Mouse (Mus musculus): ENCODE measurements around the gene Psd. TPM values are rescaled to one million over a fixed set of nuclear protein-coding genes. Genes with fewer than 3 reads are reported as not detected.

The Psd gene
- polyA plus RNA-seq (2015; fragmentation: Nextera tagmentation; extraction: Ambion mirVana) = 99.1 and 112 TPM in 2 replicates

DNA sequence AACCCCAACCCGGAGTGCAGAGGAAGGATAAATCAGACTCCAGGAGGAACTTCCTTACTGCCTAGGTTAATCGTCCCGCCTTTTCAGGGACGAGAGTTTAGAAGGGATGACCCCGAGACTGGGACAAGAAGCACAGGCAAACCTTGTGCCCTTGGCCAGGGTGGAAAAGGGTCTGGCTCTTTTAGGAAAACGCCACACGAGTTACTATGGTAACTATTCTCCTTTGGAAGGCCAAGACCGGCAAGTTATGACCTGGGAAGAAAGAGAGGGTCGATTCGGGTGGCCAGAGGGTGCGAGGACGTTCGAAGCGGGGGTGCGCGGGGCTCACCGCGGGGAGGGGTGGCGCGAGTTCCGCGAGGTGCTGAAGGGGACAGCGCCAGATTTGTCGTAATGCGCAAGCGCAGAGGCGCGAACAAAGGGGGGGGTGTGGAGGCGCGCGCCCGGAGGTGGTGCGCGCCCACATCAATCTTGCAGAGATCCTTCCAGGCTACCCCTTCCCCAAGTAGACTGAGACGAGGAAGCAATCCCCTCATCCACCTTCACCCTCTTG is at the start of gene Psd:
TSS of gene Psd (minus strand) at position 401 of the 550 bp plus-strand sequence.
- H3K9me3 ChIP-seq (ENCODE audit: control insufficient read depth, low read length) = no peaks in the 10 kb centered on the region
- H3K27me3 ChIP-seq (replicated peaks; ENCODE audit: control insufficient read depth, insufficient read depth, low read length) = no peaks in the 10 kb centered on the region
- peak within 1 kb of the TSS; percentile 92 for H3K4me2 ChIP-seq (ENCODE audit: low read length)
- peak within 1 kb of the TSS; percentile 59 for H3K4me3 ChIP-seq (ENCODE audit: low read length)
- H3K4me1 ChIP-seq (ENCODE audit: control insufficient read depth, insufficient read depth, low read depth, low read length) = peaks cover 55% of the 10 kb centered on the region
- peaks cover 18% of the 10 kb centered on the region for H3K36me3 ChIP-seq (ENCODE audit: control insufficient read depth, insufficient read depth, low read length)
- H3K9ac ChIP-seq (ENCODE audit: low read depth, low read length) = peak within 1 kb of the TSS; percentile 76
- H3K27ac ChIP-seq (ENCODE audit: low read depth, low read length) = peak within 1 kb of the TSS; percentile 95
- ATAC-seq = peak; percentile 1; the same call in 1 of the 2 replicates
- under 1% methylated on average over 35 of the region's 35 CpGs for WGBS

DNA sequence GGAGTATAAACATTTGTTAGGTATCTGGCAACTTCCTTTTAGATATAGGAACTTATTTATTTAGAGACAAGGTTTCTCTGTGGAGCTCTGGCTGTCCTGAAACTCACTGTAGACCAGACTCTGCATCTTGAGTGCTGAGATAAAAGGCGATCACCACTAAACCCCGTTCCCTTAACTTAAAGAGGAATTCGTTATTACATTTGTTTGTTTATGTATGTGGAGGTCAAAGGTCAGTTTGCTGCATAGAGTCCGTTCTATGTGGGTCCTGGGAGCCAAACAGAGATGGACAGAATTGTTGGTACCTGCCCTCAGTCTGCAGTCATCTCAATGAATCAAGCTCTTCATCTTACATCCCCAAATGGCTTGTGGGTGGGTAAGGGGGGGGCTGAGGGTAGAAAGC is 48.9 kb upstream of the Psd start:
- no peak overlapping the region for H3K4me3 ChIP-seq (ENCODE audit: low read length)
- no peaks in the 10 kb centered on the region; the same call in 1 of the 2 replicates for H3K4me1 ChIP-seq (ENCODE audit: control insufficient read depth, insufficient read depth, low read depth, low read length)
- no peak for ATAC-seq
- H3K4me2 ChIP-seq (ENCODE audit: low read length) = no peak overlapping the region
- H3K27ac ChIP-seq (ENCODE audit: low read depth, low read length) = no peak overlapping the region; the same call in 1 of the 2 replicates
- no peaks in the 10 kb centered on the region for H3K27me3 ChIP-seq (replicated peaks; ENCODE audit: control insufficient read depth, insufficient read depth, low read length)
- no peaks in the 10 kb centered on the region for H3K9me3 ChIP-seq (ENCODE audit: control insufficient read depth, low read length)
- peaks cover 25% of the 10 kb centered on the region for H3K36me3 ChIP-seq (ENCODE audit: control insufficient read depth, insufficient read depth, low read length)
- H3K9ac ChIP-seq (ENCODE audit: low read depth, low read length) = no peak overlapping the region
- WGBS = 71% methylated on average over 4 of the region's 4 CpGs

DNA sequence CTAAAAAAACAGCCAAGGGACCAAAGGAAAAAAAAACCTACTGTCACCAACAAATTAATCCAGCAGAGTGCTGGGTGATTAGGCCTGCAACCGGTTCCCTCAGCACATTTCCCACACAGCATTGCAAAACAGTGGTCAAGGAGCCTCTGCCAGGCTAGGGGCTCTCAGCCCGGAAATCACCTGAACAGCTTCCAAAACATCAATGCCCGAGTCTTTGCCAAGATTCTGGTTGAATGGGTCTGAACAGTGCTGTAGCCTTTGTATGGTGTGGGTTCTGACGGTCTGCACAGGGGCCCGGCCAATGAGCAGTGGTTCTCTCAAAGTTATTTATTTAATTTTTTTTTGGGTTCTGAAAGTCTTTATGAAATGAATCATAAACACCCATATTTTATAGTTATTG is 48.5 kb upstream of the Psd start:
- H3K4me1 ChIP-seq (ENCODE audit: control insufficient read depth, insufficient read depth, low read depth, low read length) = no peaks in the 10 kb centered on the region; the same call in 1 of the 2 replicates
- H3K4me2 ChIP-seq (ENCODE audit: low read length) = no peak overlapping the region
- 45% methylated on average over 5 of the region's 5 CpGs for WGBS
- H3K4me3 ChIP-seq (ENCODE audit: low read length) = no peak overlapping the region
- no peaks in the 10 kb centered on the region for H3K9me3 ChIP-seq (ENCODE audit: control insufficient read depth, low read length)
- ATAC-seq = peak; percentile 56; the same call in 1 of the 2 replicates
- H3K27me3 ChIP-seq (replicated peaks; ENCODE audit: control insufficient read depth, insufficient read depth, low read length) = no peaks in the 10 kb centered on the region
- H3K27ac ChIP-seq (ENCODE audit: low read depth, low read length) = peak overlapping the region; percentile 42; the same call in 1 of the 2 replicates
- H3K36me3 ChIP-seq (ENCODE audit: control insufficient read depth, insufficient read depth, low read length) = peaks cover 21% of the 10 kb centered on the region
- H3K9ac ChIP-seq (ENCODE audit: low read depth, low read length) = no peak overlapping the region

DNA sequence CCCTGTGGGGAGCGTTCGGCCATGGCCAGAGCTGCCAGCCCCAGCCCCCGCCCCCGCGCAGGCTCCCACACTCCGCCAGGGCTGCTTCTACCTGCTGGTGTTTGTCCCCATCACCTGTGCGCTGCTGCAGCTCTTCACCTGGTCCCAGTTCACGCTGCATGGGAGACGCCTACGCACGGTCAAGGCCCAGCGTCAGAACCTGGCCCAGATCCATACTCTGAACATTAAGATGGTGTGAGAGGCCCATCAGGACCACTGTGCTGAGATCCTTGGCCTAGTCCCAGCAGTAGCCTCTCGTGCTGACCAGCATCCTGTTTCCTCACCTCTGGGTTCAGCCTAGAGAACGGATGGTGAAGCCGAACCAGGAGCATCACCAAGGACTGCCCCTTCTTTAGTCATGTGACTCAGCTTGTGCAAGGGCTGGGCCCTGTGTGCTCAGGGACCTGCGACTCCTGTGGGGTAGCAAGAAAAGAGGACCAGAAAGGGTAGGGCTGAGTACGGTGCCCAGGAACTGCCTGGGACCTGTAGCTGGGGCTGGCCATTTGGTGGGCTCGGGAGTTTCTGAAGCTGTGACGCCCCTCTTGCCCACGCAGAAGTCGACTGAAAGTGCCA is 47.6 kb upstream of the Psd start:
- Histone ChIP-seq H3K4me3 (ENCODE audit: low read length) (no peak overlapping the region), H3K36me3 (ENCODE audit: control insufficient read depth, insufficient read depth, low read length) (peaks cover 18% of the 10 kb centered on the region), H3K4me2 (ENCODE audit: low read length) (no peak overlapping the region), H3K4me1 (ENCODE audit: control insufficient read depth, insufficient read depth, low read depth, low read length) (no peaks in the 10 kb centered on the region; the same call in 1 of the 2 replicates), H3K9me3 (ENCODE audit: control insufficient read depth, low read length) (no peaks in the 10 kb centered on the region), H3K27ac (ENCODE audit: low read depth, low read length) (no peak overlapping the region; the same call in 1 of the 2 replicates), H3K27me3 (replicated peaks; ENCODE audit: control insufficient read depth, insufficient read depth, low read length) (no peaks in the 10 kb centered on the region), H3K9ac (ENCODE audit: low read depth, low read length) (0 out of 2 replicates have a peak overlapping the region, but pooled peaks have one; percentile 4)
- WGBS = 44% methylated on average over 21 of the region's 21 CpGs
- ATAC-seq = peak; percentile 38; the same call in 1 of the 2 replicates

DNA sequence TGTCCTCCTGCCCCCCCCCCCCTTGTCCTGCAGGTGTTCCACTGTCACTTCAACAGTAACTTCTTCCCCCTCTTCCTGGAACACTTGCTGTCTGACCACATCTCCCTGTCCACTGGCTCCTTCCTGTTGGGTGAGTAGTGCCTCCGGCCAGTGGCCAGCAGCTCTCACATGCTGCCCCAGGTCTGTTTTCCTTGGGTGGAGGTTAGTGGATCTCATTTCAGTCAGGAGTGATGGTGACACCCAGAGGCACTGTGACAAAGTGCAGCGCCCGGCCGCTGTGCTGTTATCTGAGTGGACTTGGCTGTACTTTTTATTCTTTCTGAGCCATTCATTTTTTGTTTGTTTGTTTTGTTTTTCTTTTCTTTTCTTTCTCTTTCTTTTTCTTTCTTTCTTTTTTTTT is 42.2 kb upstream of the Psd start:
- ATAC-seq = peak; percentile 65
- H3K36me3 ChIP-seq (ENCODE audit: control insufficient read depth, insufficient read depth, low read length) = no peaks in the 10 kb centered on the region
- H3K9ac ChIP-seq (ENCODE audit: low read depth, low read length) = no peak overlapping the region
- no peak overlapping the region for H3K4me3 ChIP-seq (ENCODE audit: low read length)
- H3K4me2 ChIP-seq (ENCODE audit: low read length) = no peak overlapping the region
- no peaks in the 10 kb centered on the region for H3K27me3 ChIP-seq (replicated peaks; ENCODE audit: control insufficient read depth, insufficient read depth, low read length)
- WGBS = 21% methylated on average over 4 of the region's 4 CpGs
- no peak overlapping the region for H3K27ac ChIP-seq (ENCODE audit: low read depth, low read length)
- H3K9me3 ChIP-seq (ENCODE audit: control insufficient read depth, low read length) = no peaks in the 10 kb centered on the region
- H3K4me1 ChIP-seq (ENCODE audit: control insufficient read depth, insufficient read depth, low read depth, low read length) = no peaks in the 10 kb centered on the region

DNA sequence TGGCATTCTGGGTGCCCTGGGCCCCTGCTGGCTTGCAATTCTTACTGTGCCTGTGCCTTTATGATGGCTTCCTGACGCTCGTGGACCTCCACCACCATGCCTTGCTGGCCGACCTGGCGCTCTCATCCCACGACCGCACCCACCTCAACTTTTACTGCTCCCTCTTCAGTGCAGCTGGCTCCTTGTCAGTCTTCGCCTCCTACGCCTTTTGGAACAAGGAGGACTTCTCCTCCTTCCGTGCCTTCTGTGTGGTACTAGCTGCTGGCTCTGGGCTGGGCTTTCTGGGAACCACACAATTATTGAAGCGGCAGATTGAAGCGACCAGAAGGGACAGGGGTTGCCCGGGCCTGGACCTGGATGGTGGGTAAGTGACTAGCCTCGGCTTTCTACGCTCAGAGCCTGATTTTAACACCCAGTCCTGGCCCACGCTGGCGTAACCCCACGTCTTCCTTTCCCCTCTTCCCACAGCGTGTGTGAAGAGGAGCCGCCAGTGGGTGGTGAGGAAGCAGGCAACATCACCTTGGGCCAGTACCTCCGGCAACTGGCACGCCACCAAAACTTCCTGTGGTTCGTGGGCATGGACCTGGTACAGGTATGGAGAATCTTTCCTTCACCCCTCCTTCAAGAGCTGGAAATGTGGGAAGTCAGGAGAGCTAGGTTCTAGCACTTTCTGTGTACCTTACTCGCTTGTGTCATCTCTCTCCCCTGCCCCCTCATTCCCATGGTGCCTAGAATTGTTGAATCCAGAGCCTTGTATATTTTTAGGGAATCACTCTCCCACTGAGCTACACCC is 41.0 kb upstream of the Psd start:
- Histone ChIP-seq H3K4me1 (ENCODE audit: control insufficient read depth, insufficient read depth, low read depth, low read length) (no peaks in the 10 kb centered on the region), H3K4me2 (ENCODE audit: low read length) (no peak overlapping the region), H3K4me3 (ENCODE audit: low read length) (no peak overlapping the region), H3K9ac (ENCODE audit: low read depth, low read length) (no peak overlapping the region), H3K36me3 (ENCODE audit: control insufficient read depth, insufficient read depth, low read length) (no peaks in the 10 kb centered on the region), H3K27ac (ENCODE audit: low read depth, low read length) (no peak overlapping the region), H3K27me3 (replicated peaks; ENCODE audit: control insufficient read depth, insufficient read depth, low read length) (no peaks in the 10 kb centered on the region), H3K9me3 (ENCODE audit: control insufficient read depth, low read length) (no peaks in the 10 kb centered on the region)
- WGBS = 88% methylated on average over 23 of the region's 23 CpGs
- no peak for ATAC-seq

DNA sequence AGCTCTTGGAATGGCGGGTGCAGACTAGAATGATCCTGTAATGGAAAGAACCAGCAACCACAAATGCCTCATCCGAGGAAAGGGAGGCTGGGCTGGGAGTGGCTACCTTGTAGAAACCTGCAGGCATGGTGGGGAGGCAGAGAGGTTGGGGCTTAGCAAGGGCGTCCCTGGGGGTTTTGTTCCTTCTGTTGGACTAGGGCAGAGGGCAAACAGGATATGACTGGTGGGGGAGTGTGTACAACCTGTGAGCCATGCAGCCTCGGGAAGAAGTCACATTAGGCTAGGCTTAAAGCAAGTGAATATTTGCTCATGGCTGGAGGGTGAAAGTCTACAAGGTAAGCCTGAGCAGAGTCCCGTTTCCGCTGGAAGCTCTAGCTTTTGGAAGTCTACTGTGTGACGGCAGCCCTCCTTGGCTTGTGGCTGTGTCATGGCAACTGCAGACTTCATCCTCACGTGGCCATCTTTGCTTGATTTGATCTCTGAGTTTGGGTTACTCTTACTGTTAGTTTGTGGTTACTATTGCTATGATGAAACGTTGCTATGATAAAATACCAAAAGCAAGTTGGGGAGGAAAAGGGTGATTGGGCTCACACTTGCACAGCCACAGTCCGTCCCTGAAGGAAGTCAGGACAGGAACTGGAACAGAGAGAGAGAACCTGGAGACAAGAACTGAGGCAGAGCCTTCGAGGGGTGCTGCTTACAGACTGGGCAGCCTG is 36.5 kb upstream of the Psd start:
- no peak for ATAC-seq
- Histone ChIP-seq H3K27ac (ENCODE audit: low read depth, low read length) (no peak overlapping the region), H3K4me3 (ENCODE audit: low read length) (no peak overlapping the region), H3K27me3 (replicated peaks; ENCODE audit: control insufficient read depth, insufficient read depth, low read length) (no peaks in the 10 kb centered on the region; the same call in 1 of the 2 replicates), H3K4me2 (ENCODE audit: low read length) (no peak overlapping the region), H3K9me3 (ENCODE audit: control insufficient read depth, low read length) (no peaks in the 10 kb centered on the region), H3K36me3 (ENCODE audit: control insufficient read depth, insufficient read depth, low read length) (no peaks in the 10 kb centered on the region), H3K9ac (ENCODE audit: low read depth, low read length) (no peak overlapping the region), H3K4me1 (ENCODE audit: control insufficient read depth, insufficient read depth, low read depth, low read length) (no peaks in the 10 kb centered on the region)
- 85% methylated on average over 11 of the region's 11 CpGs for WGBS

DNA sequence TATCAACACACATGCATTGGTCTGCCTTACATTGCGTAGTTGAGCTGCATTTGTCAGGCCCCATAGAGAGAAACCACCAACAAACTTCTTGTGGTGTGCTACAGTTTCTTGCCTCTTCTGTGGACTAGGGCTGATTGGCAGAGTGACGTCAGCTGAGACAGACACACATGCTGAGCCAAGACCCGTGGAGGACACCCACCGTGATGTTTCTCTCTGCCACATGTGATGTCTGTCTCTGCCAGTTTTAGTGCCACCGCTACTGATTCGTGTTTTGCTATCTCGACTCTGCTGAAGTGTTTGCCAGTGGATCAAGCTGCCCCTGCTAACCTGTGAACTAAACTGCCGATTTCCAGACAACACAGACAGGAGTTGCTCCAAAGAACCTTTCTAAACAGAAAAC is 35.1 kb upstream of the Psd start:
- Histone ChIP-seq H3K36me3 (ENCODE audit: control insufficient read depth, insufficient read depth, low read length) (no peaks in the 10 kb centered on the region), H3K9me3 (ENCODE audit: control insufficient read depth, low read length) (no peaks in the 10 kb centered on the region), H3K9ac (ENCODE audit: low read depth, low read length) (no peak overlapping the region), H3K27me3 (replicated peaks; ENCODE audit: control insufficient read depth, insufficient read depth, low read length) (no peaks in the 10 kb centered on the region; the same call in 1 of the 2 replicates), H3K4me1 (ENCODE audit: control insufficient read depth, insufficient read depth, low read depth, low read length) (peaks cover 7% of the 10 kb centered on the region), H3K4me3 (ENCODE audit: low read length) (no peak overlapping the region), H3K27ac (ENCODE audit: low read depth, low read length) (no peak overlapping the region), H3K4me2 (ENCODE audit: low read length) (no peak overlapping the region)
- WGBS = 77% methylated on average over 8 of the region's 8 CpGs
- no peak for ATAC-seq
